Mouse (Mus musculus): Measurements from ENCODE around the gene Abca14. TPM values are rescaled to one million over a fixed set of nuclear protein-coding genes. Genes with fewer than 3 reads are reported as not detected.

Abca14 gene
- polyA plus RNA-seq (2016; fragmentation: Nextera tagmentation; extraction: Ambion mirVana), result not detected in 2 replicates

- peaks cover 9% of the 10 kb centered on the region; the same call in 1 of the 2 replicates for H3K4me1 ChIP-seq
- no peaks in the 10 kb centered on the region for H3K36me3 ChIP-seq
- ATAC-seq (ENCODE audit: insufficient number of reproducible peaks, insufficient read depth, low FRiP score, low TSS enrichment), result peak; percentile 73
- H3K9ac ChIP-seq, result no peak within 1 kb of the TSS
- H3K27me3 ChIP-seq, result 0 out of 2 replicates have a peak, but pooled peaks cover 10% of the 10 kb centered on the region
- whole genome bisulfite sequencing, result 4% methylated on average over 26 of the region's 26 CpGs
- peak within 1 kb of the TSS; percentile 26; the same call in 1 of the 2 replicates for H3K4me2 ChIP-seq (replicated peaks)
- no peak within 1 kb of the TSS for H3K4me3 ChIP-seq
- no peak within 1 kb of the TSS for H3K27ac ChIP-seq
- no peaks in the 10 kb centered on the region for H3K9me3 ChIP-seq
Measured at GRCm38 (mm10) chr7:120203789-120204188, at the start of gene Abca14. Gene Abca14, plus strand, starts transcription at chr7:120203961.

- no peaks in the 10 kb centered on the region for H3K36me3 ChIP-seq
- WGBS, result 14% methylated on average over 2 of the region's 2 CpGs
- no peak overlapping the region for H3K4me2 ChIP-seq (replicated peaks)
- H3K9me3 ChIP-seq, result no peaks in the 10 kb centered on the region
- ATAC-seq (ENCODE audit: insufficient number of reproducible peaks, insufficient read depth, low FRiP score, low TSS enrichment), result no peak
- no peaks in the 10 kb centered on the region for H3K27me3 ChIP-seq
- H3K9ac ChIP-seq, result no peak overlapping the region
- no peak overlapping the region for H3K27ac ChIP-seq
- H3K4me1 ChIP-seq, result peaks cover 23% of the 10 kb centered on the region
- no peak overlapping the region for H3K4me3 ChIP-seq
Measured at GRCm38 (mm10) chr7:120156841-120157409, 46.8 kb upstream of the Abca14 start.

GRCm38 (mm10) chr7:120157575-120158061, 46.1 kb upstream of the Abca14 start:
- H3K27ac ChIP-seq, result no peak overlapping the region
- 29% methylated on average over 5 of the region's 5 CpGs for WGBS
- ATAC-seq (ENCODE audit: insufficient number of reproducible peaks, insufficient read depth, low FRiP score, low TSS enrichment), result no peak

GRCm38 (mm10) chr7:120158121-120158613, 45.6 kb upstream of the Abca14 start:
- no peak overlapping the region for H3K4me2 ChIP-seq (replicated peaks)
- 15% methylated on average over 4 of the region's 4 CpGs for WGBS
- peaks cover 23% of the 10 kb centered on the region for H3K4me1 ChIP-seq
- no peak overlapping the region for H3K9ac ChIP-seq
- no peaks in the 10 kb centered on the region for H3K36me3 ChIP-seq
- H3K9me3 ChIP-seq, result no peaks in the 10 kb centered on the region
- no peak for ATAC-seq (ENCODE audit: insufficient number of reproducible peaks, insufficient read depth, low FRiP score, low TSS enrichment)
- no peaks in the 10 kb centered on the region for H3K27me3 ChIP-seq
- H3K27ac ChIP-seq, result 0 out of 2 replicates have a peak overlapping the region, but pooled peaks have one; percentile 25
- H3K4me3 ChIP-seq, result no peak overlapping the region

More at GRCm38 (mm10) chr7:120157575-120158061, 46.1 kb upstream of the Abca14 start:
- H3K4me2 ChIP-seq (replicated peaks), result no peak overlapping the region
- no peaks in the 10 kb centered on the region for H3K36me3 ChIP-seq
- no peaks in the 10 kb centered on the region for H3K9me3 ChIP-seq
- peaks cover 23% of the 10 kb centered on the region for H3K4me1 ChIP-seq
- no peaks in the 10 kb centered on the region for H3K27me3 ChIP-seq
- H3K9ac ChIP-seq, result no peak overlapping the region
- no peak overlapping the region for H3K4me3 ChIP-seq

GRCm38 (mm10) chr7:120163581-120164251, 40.0 kb upstream of the Abca14 start:
- Histone ChIP-seq H3K27ac (no peak overlapping the region), H3K4me1 (peaks cover 3% of the 10 kb centered on the region; the same call in 1 of the 2 replicates)
- ATAC-seq (ENCODE audit: insufficient number of reproducible peaks, insufficient read depth, low FRiP score, low TSS enrichment), result no peak

GRCm38 (mm10) chr7:120172188-120172700, 31.5 kb upstream of the Abca14 start:
- no peaks in the 10 kb centered on the region for H3K36me3 ChIP-seq
- H3K9ac ChIP-seq, result no peak overlapping the region
- H3K27me3 ChIP-seq, result no peaks in the 10 kb centered on the region
- no peaks in the 10 kb centered on the region for H3K4me1 ChIP-seq
- 89% methylated on average over 1 of the region's 1 CpGs for WGBS
- no peak overlapping the region for H3K27ac ChIP-seq
- H3K9me3 ChIP-seq, result no peaks in the 10 kb centered on the region
- no peak overlapping the region for H3K4me3 ChIP-seq
- no peak overlapping the region for H3K4me2 ChIP-seq (replicated peaks)
- ATAC-seq (ENCODE audit: insufficient number of reproducible peaks, insufficient read depth, low FRiP score, low TSS enrichment), result no peak

More at GRCm38 (mm10) chr7:120163581-120164251, 40.0 kb upstream of the Abca14 start:
- whole genome bisulfite sequencing, result 82% methylated on average over 11 of the region's 11 CpGs
- H3K4me2 ChIP-seq (replicated peaks), result no peak overlapping the region
- H3K9ac ChIP-seq, result no peak overlapping the region
- no peaks in the 10 kb centered on the region for H3K27me3 ChIP-seq
- H3K36me3 ChIP-seq, result no peaks in the 10 kb centered on the region
- H3K9me3 ChIP-seq, result no peaks in the 10 kb centered on the region
- no peak overlapping the region for H3K4me3 ChIP-seq

GRCm38 (mm10) chr7:120173603-120174244, 30.0 kb upstream of the Abca14 start, which contains the start of gene Anks4b:
Gene Anks4b, plus strand, starts transcription at chr7:120173858.
- Histone ChIP-seq H3K36me3 (no peaks in the 10 kb centered on the region), H3K9ac (no peak within 1 kb of the TSS), H3K27me3 (no peaks in the 10 kb centered on the region), H3K27ac (no peak within 1 kb of the TSS), H3K9me3 (no peaks in the 10 kb centered on the region), H3K4me1 (no peaks in the 10 kb centered on the region), H3K4me3 (no peak within 1 kb of the TSS), H3K4me2 (replicated peaks) (no peak within 1 kb of the TSS)
- WGBS, result 90% methylated on average over 10 of the region's 10 CpGs
- ATAC-seq (ENCODE audit: insufficient number of reproducible peaks, insufficient read depth, low FRiP score, low TSS enrichment), result no peak

GRCm38 (mm10) chr7:120174723-120175504, 28.8 kb upstream of the Abca14 start:
- H3K4me3 ChIP-seq, result no peak overlapping the region
- H3K4me1 ChIP-seq, result no peaks in the 10 kb centered on the region
- no peaks in the 10 kb centered on the region for H3K36me3 ChIP-seq
- H3K4me2 ChIP-seq (replicated peaks), result no peak overlapping the region
- H3K9me3 ChIP-seq, result no peaks in the 10 kb centered on the region
- no peak for ATAC-seq (ENCODE audit: insufficient number of reproducible peaks, insufficient read depth, low FRiP score, low TSS enrichment)
- 73% methylated on average over 11 of the region's 11 CpGs for WGBS
- H3K27me3 ChIP-seq, result no peaks in the 10 kb centered on the region
- H3K27ac ChIP-seq, result no peak overlapping the region
- H3K9ac ChIP-seq, result no peak overlapping the region

GRCm38 (mm10) chr7:120177611-120178010, 26.1 kb upstream of the Abca14 start:
- no peaks in the 10 kb centered on the region for H3K36me3 ChIP-seq
- H3K4me3 ChIP-seq, result no peak overlapping the region
- H3K9me3 ChIP-seq, result no peaks in the 10 kb centered on the region
- 77% methylated on average over 3 of the region's 3 CpGs for WGBS
- no peak for ATAC-seq (ENCODE audit: insufficient number of reproducible peaks, insufficient read depth, low FRiP score, low TSS enrichment)
- no peak overlapping the region for H3K27ac ChIP-seq
- H3K4me2 ChIP-seq (replicated peaks), result no peak overlapping the region
- no peaks in the 10 kb centered on the region for H3K27me3 ChIP-seq
- H3K9ac ChIP-seq, result no peak overlapping the region
- H3K4me1 ChIP-seq, result no peaks in the 10 kb centered on the region

GRCm38 (mm10) chr7:120178935-120179334, 24.8 kb upstream of the Abca14 start:
- no peaks in the 10 kb centered on the region for H3K9me3 ChIP-seq
- H3K36me3 ChIP-seq, result no peaks in the 10 kb centered on the region
- ATAC-seq (ENCODE audit: insufficient number of reproducible peaks, insufficient read depth, low FRiP score, low TSS enrichment), result no peak
- H3K9ac ChIP-seq, result no peak overlapping the region
- H3K27me3 ChIP-seq, result no peaks in the 10 kb centered on the region
- H3K4me2 ChIP-seq (replicated peaks), result no peak overlapping the region
- no peak overlapping the region for H3K4me3 ChIP-seq
- no peaks in the 10 kb centered on the region for H3K4me1 ChIP-seq
- WGBS, result 22% methylated on average over 2 of the region's 2 CpGs
- no peak overlapping the region for H3K27ac ChIP-seq

GRCm38 (mm10) chr7:120180547-120180946, 23.2 kb upstream of the Abca14 start:
- H3K9me3 ChIP-seq, result no peaks in the 10 kb centered on the region
- 88% methylated on average over 5 of the region's 5 CpGs for WGBS
- no peak overlapping the region for H3K4me3 ChIP-seq
- no peak for ATAC-seq (ENCODE audit: insufficient number of reproducible peaks, insufficient read depth, low FRiP score, low TSS enrichment)
- H3K27me3 ChIP-seq, result no peaks in the 10 kb centered on the region
- H3K9ac ChIP-seq, result no peak overlapping the region
- H3K4me2 ChIP-seq (replicated peaks), result no peak overlapping the region
- no peaks in the 10 kb centered on the region for H3K36me3 ChIP-seq
- H3K27ac ChIP-seq, result no peak overlapping the region
- no peaks in the 10 kb centered on the region for H3K4me1 ChIP-seq

Measured in embryonic facial prominence, embryonic 12.5 days (tissue).